Mouse (Mus musculus) thymus, adult 18-20 months (tissue): ENCODE results near the gene Cyba.

Experiments used
- DNase-seq, 2 experiments: peaks; one replicate each; pipeline ENCODE4 v3.0.0; 2022; ENCODE audit warnings: mixed read lengths in 2 of 2

Gene Cyba

GRCm38 (mm10) chr8:122432443-122433268, at the start of gene Cyba:
TSS of gene Cyba (minus strand) at chr8:122432930.
- peak; percentile 78 to 90 for DNase-seq

GRCm38 (mm10) chr8:122482448-122482847, 49.7 kb upstream of the Cyba start:
- no peak for DNase-seq

GRCm38 (mm10) chr8:122475580-122476320, 43.0 kb upstream of the Cyba start, which contains the start of the genes Rnf166 and Ctu2:
TSS of gene Rnf166 (minus strand) at chr8:122476064.
TSS of gene Ctu2 (plus strand) at chr8:122476143.
- DNase-seq = peak; percentile 80 to 82

GRCm38 (mm10) chr8:122474951-122475560, 42.3 kb upstream of the Cyba start:
- DNase-seq = peak in 1 of 2 experiments; percentile 58

GRCm38 (mm10) chr8:122473911-122474421, 41.2 kb upstream of the Cyba start:
- peak; percentile 73 to 87 for DNase-seq

- DNase-seq = peak; percentile 59 to 70
Observed at GRCm38 (mm10) chr8:122470691-122471090, 38.0 kb upstream of the Cyba start.

- peak; percentile 87 to 92 for DNase-seq
Observed at GRCm38 (mm10) chr8:122469965-122470364, 37.2 kb upstream of the Cyba start.

- no peak for DNase-seq
Observed at GRCm38 (mm10) chr8:122469407-122469806, 36.7 kb upstream of the Cyba start.

GRCm38 (mm10) chr8:122467816-122468215, 35.1 kb upstream of the Cyba start:
- DNase-seq = peak; percentile 46 to 58

- DNase-seq = no peak
Observed at GRCm38 (mm10) chr8:122464985-122465384, 32.3 kb upstream of the Cyba start.

GRCm38 (mm10) chr8:122463651-122464640, 31.2 kb upstream of the Cyba start:
- peak; percentile 49 to 72 for DNase-seq

GRCm38 (mm10) chr8:122462510-122462909, 29.8 kb upstream of the Cyba start:
- DNase-seq = no peak

- DNase-seq = no peak
Observed at GRCm38 (mm10) chr8:122461473-122462148, 28.9 kb upstream of the Cyba start.

GRCm38 (mm10) chr8:122460524-122461472, 28.1 kb upstream of the Cyba start, which contains the start of gene Snai3:
TSS of gene Snai3 (minus strand) at chr8:122460733.
- peak; percentile 71 to 77 for DNase-seq

GRCm38 (mm10) chr8:122459990-122460389, 27.3 kb upstream of the Cyba start:
- peak in 1 of 2 experiments; percentile 58 for DNase-seq

GRCm38 (mm10) chr8:122459218-122459900, 26.6 kb upstream of the Cyba start:
- DNase-seq = peak in 1 of 2 experiments; percentile 66

- DNase-seq = no peak
Observed at GRCm38 (mm10) chr8:122457171-122457570, 24.4 kb upstream of the Cyba start.

- no peak for DNase-seq
Observed at GRCm38 (mm10) chr8:122454409-122454808, 21.7 kb upstream of the Cyba start.

GRCm38 (mm10) chr8:122452154-122452553, 19.4 kb upstream of the Cyba start:
- no peak for DNase-seq
